Comparison of ENCODE assay signal across 17 mouse cellular contexts in the genomic region with DNA sequence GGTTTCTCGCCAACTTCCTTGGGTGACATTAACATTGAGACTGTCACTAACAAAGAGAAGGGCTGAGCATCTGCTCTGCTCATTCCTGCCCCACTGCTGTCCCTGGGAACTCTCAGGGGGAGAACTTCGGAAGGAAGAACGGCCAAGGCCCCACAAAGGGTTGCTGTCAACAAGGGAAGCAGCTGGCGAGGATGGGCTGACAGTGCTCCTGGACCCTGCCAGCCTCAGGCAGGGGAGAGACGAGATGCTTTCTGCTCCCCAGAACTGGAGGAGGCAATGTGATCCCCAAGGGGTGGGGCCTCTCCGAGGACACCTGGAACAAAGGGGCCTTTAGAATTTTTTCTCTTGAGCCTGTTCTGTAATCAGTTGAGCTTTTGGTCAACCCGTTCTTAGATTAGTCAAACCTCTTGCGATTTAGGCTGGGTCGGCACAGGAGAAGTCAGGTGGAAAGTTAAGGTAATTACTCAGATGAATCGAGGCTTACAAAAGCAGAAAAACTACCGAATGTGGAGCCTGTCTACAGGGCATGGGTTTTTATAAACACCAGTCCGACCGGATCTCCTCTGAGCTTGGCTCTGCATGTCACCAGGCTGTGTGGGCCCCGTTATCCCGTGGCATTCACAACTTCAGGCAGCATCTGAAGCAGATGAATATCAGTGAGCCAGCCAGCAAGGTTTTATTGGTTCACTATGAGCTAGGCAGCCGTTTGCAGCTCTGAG.
DNase-seq lines count a peak whose midpoint lies in the region; ATAC-seq lines count a peak whose summit lies in the region.
"Had no signal": no experiment of that assay in that cellular context is flagged by ENCODE, and none has a peak within 500 bp of the region (broad histone marks: within the 10 kb centered on the region; RNA-seq: fewer than 3 reads in every experiment).

No protein-coding gene starts in this region.

- no peaks in the 10 kb centered on the region for H3K36me3 ChIP-seq in kidney, embryonic 14.5 days (ENCODE audit: control insufficient read depth, insufficient read depth, low read length)
- H3K36me3 ChIP-seq in neural tube, embryonic 13.5 days, result no peaks in the 10 kb centered on the region
- no peaks in the 10 kb centered on the region for H3K36me3 ChIP-seq in forebrain, embryonic 16.5 days (ENCODE audit: control insufficient read depth, insufficient read depth)
- no peaks in the 10 kb centered on the region for H3K36me3 ChIP-seq in limb, embryonic 11.5 days (ENCODE audit: control insufficient read depth, insufficient read depth, low read length)
- H3K36me3 ChIP-seq: limb, embryonic 15.5 days; lung, embryonic 15.5 days had no signal

- peak overlapping the region; percentile 42; the same call in 1 of the 2 replicates for H3K27ac ChIP-seq in kidney, embryonic 14.5 days (ENCODE audit: low read depth, low read length)
- H3K27ac ChIP-seq in neural tube, embryonic 13.5 days (replicated peaks), result peak overlapping the region; percentile 38; the same call in 1 of the 2 replicates
- 0 out of 2 replicates have a peak overlapping the region, but pooled peaks have one; percentile 21 for H3K27ac ChIP-seq in forebrain, embryonic 16.5 days (ENCODE audit: low read length)
- peak overlapping the region; percentile 30; the same call in 1 of the 2 replicates for H3K27ac ChIP-seq in limb, embryonic 11.5 days (replicated peaks; ENCODE audit: low read depth, low read length)
- H3K27ac ChIP-seq: limb, embryonic 15.5 days; lung, embryonic 15.5 days had no signal

- no peak overlapping the region for H3K4me3 ChIP-seq in kidney, embryonic 14.5 days (ENCODE audit: low read length)
- no peak overlapping the region for H3K4me3 ChIP-seq in neural tube, embryonic 13.5 days
- H3K4me3 ChIP-seq in forebrain, embryonic 16.5 days (replicated peaks; ENCODE audit: low read length), result no peak overlapping the region
- H3K4me3 ChIP-seq in limb, embryonic 11.5 days (ENCODE audit: low read depth, low read length), result no peak overlapping the region
- H3K4me3 ChIP-seq: limb, embryonic 15.5 days; lung, embryonic 15.5 days had no signal

- WGBS in kidney, embryonic 14.5 days, result 32% methylated on average over 16 of the region's 16 CpGs
- WGBS in neural tube, embryonic 13.5 days, result 35% methylated on average over 16 of the region's 16 CpGs
- WGBS in forebrain, embryonic 16.5 days, result 17% methylated on average over 16 of the region's 16 CpGs
- 37% methylated on average over 16 of the region's 16 CpGs for WGBS in limb, embryonic 11.5 days

- H3K27me3 ChIP-seq in kidney, embryonic 14.5 days (ENCODE audit: control insufficient read depth, insufficient read depth, low read length), result no peaks in the 10 kb centered on the region
- no peaks in the 10 kb centered on the region for H3K27me3 ChIP-seq in neural tube, embryonic 13.5 days
- no peaks in the 10 kb centered on the region for H3K27me3 ChIP-seq in forebrain, embryonic 16.5 days (replicated peaks; ENCODE audit: control insufficient read depth, insufficient read depth, low read length)
- H3K27me3 ChIP-seq in limb, embryonic 11.5 days (ENCODE audit: control insufficient read depth, insufficient read depth, low read length), result no peaks in the 10 kb centered on the region
- H3K27me3 ChIP-seq: limb, embryonic 15.5 days; lung, embryonic 15.5 days had no signal

- peaks cover 18% of the 10 kb centered on the region; the same call in 1 of the 2 replicates for H3K4me1 ChIP-seq in kidney, embryonic 14.5 days (ENCODE audit: control insufficient read depth, insufficient read depth, low read length)
- H3K4me1 ChIP-seq in neural tube, embryonic 13.5 days (replicated peaks), result peaks cover 24% of the 10 kb centered on the region
- peaks cover 14% of the 10 kb centered on the region for H3K4me1 ChIP-seq in forebrain, embryonic 16.5 days (replicated peaks; ENCODE audit: control insufficient read depth, insufficient read depth, low read length)
- peaks cover 25% of the 10 kb centered on the region for H3K4me1 ChIP-seq in limb, embryonic 11.5 days (ENCODE audit: control insufficient read depth, insufficient read depth, low read length)

- no peaks in the 10 kb centered on the region for H3K9me3 ChIP-seq in kidney, embryonic 14.5 days (ENCODE audit: control insufficient read depth, low read length)
- H3K9me3 ChIP-seq in neural tube, embryonic 13.5 days, result no peaks in the 10 kb centered on the region
- H3K9me3 ChIP-seq in forebrain, embryonic 16.5 days (ENCODE audit: control insufficient read depth, low read length), result no peaks in the 10 kb centered on the region
- no peaks in the 10 kb centered on the region for H3K9me3 ChIP-seq in limb, embryonic 11.5 days (ENCODE audit: control insufficient read depth, low read length)
- H3K9me3 ChIP-seq: limb, embryonic 15.5 days; lung, embryonic 15.5 days had no signal

- ATAC-seq in kidney, embryonic 14.5 days (ENCODE audit: low FRiP score, low TSS enrichment), result peak; percentile 39; the same call in 1 of the 2 replicates
- no peak for ATAC-seq in neural tube, embryonic 13.5 days (ENCODE audit: low read depth)
- ATAC-seq in forebrain, embryonic 16.5 days, result no peak
- ATAC-seq in limb, embryonic 11.5 days (ENCODE audit: insufficient number of reproducible peaks, low FRiP score, low TSS enrichment, low read depth), result no peak
- ATAC-seq: activated CD4-positive, CD25-positive, alpha-beta regulatory T cell, adult 4 months; midbrain, embryonic 16.5 days had no signal

- H3K4me2 ChIP-seq in kidney, embryonic 14.5 days (replicated peaks; ENCODE audit: low read depth, low read length), result no peak overlapping the region
- no peak overlapping the region for H3K4me2 ChIP-seq in neural tube, embryonic 13.5 days
- no peak overlapping the region for H3K4me2 ChIP-seq in forebrain, embryonic 16.5 days (ENCODE audit: low read length)
- no peak overlapping the region for H3K4me2 ChIP-seq in limb, embryonic 11.5 days (ENCODE audit: low read depth, severe bottlenecking)
- H3K4me2 ChIP-seq: limb, embryonic 15.5 days; lung, embryonic 15.5 days had no signal

- DNase-seq in kidney, postnatal 10 days, result no peak
- DNase-seq in neural tube, embryonic 10.5 days (ENCODE audit: extremely low spot score, low spot score), result no peak
- no peak for DNase-seq in limb, embryonic 11.5 days (ENCODE audit: low spot score)
- no peak for DNase-seq in right cerebral cortex, adult 2 months (ENCODE audit: low spot score in 2 of 2)
- DNase-seq in urinary bladder, postnatal 4 days (ENCODE audit: low spot score in 2 of 2), result no peak
- DNase-seq: cerebellum, adult 11-12 months; heart, postnatal 36 days; kidney, adult 8-10 months; right cerebral cortex, postnatal 25 days; thymus, postnatal 36 days had no signal

- H3K9ac ChIP-seq in kidney, embryonic 14.5 days (ENCODE audit: low read depth, low read length), result no peak overlapping the region
- H3K9ac ChIP-seq in neural tube, embryonic 13.5 days, result no peak overlapping the region
- H3K9ac ChIP-seq in forebrain, embryonic 16.5 days (replicated peaks; ENCODE audit: low read depth, low read length), result no peak overlapping the region
- H3K9ac ChIP-seq in limb, embryonic 11.5 days (ENCODE audit: low read length), result no peak overlapping the region
- H3K9ac ChIP-seq: limb, embryonic 15.5 days; lung, embryonic 15.5 days had no signal
